Mouse (Mus musculus) ovary, postnatal 36 days (tissue): ENCODE measurements around the gene Lsamp.

Experiments
- DNase-seq: peaks from one replicate; pipeline ENCODE4 v3.0.0; 2022; ENCODE audit warnings: low spot score, mixed read lengths

Gene Lsamp

DNA sequence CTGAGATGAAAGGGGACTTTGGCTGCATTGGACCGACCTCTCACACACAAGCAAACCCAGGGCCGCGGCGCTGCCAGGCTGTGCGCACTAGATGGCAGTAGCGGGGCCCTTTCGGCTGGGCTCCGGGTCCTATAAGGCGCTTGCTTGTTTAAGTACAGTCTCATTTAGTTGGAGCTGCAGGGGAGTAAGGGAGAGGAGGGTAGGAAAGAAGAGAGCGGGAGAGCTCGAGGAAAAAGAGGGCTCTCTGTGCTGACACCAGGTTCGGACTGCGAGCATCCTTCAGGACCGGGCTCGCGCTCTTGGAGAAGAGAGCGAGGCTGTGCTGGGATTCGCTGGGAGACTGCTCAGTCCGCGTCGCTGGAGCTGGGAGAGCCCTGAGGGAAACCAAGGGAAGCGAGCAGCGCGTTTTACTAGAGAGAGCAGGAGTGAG is at the start of gene Lsamp:
Lsamp (plus strand) TSS at position 157 of the 430 bp plus-strand sequence.
- peak; percentile 62 for DNase-seq

DNA sequence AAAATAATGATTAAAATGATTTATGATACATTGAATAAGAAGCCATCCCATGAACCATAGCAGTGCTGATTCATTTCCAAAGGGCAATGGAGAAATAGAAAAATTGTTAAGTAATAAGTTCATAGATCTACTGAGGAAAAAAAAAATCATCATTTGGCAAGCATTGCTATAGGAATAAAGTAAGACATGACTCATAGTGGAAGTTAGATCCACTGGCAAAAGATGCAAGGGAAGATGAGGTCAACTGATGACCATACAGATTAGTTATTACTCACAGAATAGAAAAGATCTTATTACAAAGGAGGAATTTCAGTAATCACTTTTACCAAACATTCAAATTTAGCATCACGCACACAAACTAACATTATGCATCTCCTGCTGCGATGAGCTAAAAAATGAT is 26.5 kb upstream of the Lsamp start:
- DNase-seq: no peak

GRCm38 (mm10) chr16:39972712-39973111 is 11.4 kb upstream of the Lsamp start:
- DNase-seq: no peak

GRCm38 (mm10) chr16:39984635-39985291 is 602 bp downstream of the Lsamp start:
- DNase-seq: peak; percentile 15

- no peak for DNase-seq
These were observed 4.3 kb downstream of the Lsamp start for GRCm38 (mm10) chr16:39988466-39988865.

- no peak for DNase-seq
These were observed 10.7 kb downstream of the Lsamp start for GRCm38 (mm10) chr16:39994821-39995220.

DNA sequence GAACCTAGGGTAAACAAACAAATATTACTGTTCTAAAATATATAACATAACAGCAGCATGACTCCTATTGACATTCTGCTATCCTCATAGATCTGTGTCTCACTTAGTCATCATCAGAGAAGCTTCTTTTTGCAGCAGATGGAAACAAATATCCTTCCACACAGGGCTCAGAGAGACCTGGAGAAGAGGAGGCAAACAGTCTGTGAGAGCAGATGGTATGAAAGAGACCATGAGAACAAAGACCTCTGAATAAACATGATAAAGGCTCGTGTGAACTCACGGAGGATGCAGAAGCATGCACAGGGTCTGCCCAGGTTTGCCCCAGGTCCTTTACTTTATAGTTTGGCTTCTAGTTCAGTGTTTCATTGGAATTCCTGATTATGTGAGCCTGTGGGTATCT is 24.6 kb downstream of the Lsamp start:
- DNase-seq: no peak

GRCm38 (mm10) chr16:40011106-40011505 is 26.9 kb downstream of the Lsamp start:
- DNase-seq: no peak

GRCm38 (mm10) chr16:40022611-40023010 is 38.5 kb downstream of the Lsamp start:
- no peak for DNase-seq

DNA sequence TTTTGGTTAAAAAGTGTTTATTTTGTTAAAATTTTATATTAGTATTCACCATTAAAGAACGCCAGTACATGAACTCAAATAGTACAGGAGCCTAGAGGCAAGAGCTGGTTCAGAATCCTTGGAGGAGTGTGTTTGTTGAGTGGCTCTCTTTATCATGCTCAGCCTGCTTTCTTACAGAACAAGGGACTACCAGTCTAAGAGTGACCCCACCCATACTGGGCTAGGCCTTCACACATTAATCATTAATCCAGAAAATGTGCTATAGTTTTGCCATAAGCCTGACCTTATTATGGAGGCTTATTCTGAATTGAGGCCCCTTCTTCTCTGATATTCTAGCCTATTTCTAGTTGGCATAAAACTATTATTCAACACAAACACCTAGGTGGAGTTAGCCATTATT is 52.6 kb downstream of the Lsamp start:
- DNase-seq: no peak

DNA sequence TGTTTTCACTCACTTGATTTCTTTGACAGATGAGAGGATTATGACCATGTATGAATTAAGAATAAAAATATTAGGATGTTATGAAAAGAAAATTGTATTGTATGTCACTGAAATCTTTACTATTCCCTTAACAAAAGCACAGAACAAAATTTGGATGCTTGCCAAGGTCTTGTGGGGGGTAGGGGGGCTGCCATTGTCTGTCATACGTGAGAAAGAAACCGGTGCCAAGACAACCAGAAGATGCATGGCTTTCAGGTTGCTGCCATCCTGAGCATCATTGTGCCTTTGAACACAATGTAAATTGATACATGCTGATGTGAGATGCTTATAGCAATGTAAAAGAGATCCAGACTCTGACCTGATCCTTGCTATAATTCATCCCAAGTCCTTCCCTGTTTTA is 75.4 kb downstream of the Lsamp start:
- no peak for DNase-seq

DNA sequence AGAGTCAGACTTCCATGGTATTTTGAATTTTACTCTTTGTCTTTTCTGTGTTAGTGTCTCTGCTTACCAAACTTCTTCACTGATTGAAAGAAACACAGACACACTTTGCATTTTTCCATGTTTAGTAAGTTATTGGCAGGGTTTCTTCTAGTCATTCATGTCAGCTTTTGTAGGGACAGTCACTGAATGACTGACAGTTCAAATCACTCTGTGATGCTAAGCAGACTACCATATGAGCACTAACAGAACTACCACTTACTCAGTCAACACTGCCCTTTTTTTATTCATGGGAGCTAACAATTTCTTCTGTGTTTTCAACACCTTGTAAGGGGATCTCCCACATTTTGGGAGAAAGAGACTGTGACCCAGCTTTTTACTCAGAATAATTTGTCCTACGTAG is 75.8 kb downstream of the Lsamp start:
- no peak for DNase-seq

DNA sequence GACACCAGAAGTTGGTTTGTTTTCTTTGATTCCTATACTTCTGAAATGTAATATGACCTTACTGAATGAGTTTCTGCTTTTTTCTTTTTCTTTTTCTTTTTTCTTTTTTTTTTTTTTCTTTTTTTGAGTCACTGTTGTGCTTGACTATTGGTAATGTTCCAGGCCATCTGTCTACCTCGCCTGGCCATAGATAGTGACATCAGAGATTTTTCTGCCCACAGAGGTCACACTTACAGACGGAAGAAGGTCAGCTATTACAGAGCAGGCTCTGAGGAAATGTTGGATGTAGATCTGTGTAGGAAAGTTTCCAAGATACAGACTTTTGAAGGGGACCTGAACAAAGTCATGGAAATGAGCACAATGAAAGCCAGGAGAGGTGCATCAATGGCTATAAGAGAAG is 76.3 kb downstream of the Lsamp start:
- no peak for DNase-seq

DNA sequence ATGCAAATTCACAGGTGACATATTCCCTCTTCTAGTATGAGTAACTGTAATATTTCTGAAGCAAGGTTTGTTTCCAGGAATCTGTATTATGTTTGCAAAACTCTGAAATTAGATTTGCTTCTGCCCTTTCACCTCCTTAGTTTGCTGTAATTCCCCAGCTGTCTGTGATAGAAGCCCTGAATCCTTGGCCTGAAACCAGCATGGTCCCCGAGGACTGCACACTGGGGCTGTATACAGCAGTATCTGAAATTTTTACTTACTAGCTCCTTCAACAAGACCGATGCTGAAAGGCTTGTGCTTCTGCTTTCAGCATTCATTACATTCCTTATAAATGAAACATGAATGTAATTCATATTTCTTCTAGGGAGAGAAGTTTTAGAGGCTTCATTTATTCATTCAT is 91.4 kb downstream of the Lsamp start:
- no peak for DNase-seq

- DNase-seq: no peak
These were observed 96.1 kb downstream of the Lsamp start for GRCm38 (mm10) chr16:40080224-40080623.

DNA sequence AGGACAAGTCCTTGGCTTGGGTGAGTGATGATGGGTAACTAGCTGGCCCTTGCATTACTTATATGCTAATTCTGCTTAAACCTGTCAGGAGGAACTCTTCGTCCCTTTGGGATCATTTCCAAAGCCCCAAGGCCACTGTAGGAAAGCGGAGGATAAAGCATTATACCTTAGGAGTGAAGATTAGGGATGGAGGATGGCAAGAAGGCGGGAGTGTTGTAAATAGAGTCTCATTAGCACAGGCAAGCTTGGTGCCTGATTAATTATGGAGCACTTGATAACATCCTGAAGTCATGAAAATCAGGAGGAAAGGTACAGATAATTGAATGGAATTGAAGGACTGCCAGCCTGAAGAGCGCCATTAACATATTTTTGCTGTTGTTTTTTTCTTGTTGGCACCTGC is 120.2 kb downstream of the Lsamp start:
- DNase-seq: no peak

GRCm38 (mm10) chr16:40182918-40183317 is 198.8 kb downstream of the Lsamp start:
- DNase-seq: no peak

DNA sequence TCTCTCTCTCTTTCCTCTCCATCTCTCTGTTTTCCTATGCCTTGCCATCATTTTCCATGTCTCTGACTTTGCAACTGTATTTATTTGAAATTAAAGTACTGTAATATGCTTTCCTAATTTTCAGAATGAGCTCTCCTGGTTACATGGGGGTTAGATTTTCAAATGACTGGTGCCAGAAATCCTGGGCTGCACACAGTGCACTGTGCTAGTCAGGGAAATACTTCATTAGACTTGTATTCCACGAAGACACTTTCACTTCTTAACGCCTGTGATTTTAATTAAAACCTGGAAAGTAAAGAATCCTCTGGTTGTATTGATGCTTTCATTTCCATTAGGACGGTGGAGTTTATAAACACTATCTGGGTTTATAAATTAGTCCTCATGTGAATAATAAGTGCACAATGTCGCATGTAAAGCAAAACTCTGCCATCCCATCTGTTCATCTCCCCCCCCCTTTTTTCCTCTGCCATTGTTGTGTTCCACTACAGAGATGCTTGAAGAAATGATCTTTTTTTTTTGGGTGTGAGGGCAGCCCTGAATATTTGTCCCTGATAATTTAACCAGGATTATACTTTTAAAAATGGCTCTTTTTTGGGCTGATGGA is 203.9 kb downstream of the Lsamp start:
- no peak for DNase-seq

GRCm38 (mm10) chr16:40194401-40194800 is 210.2 kb downstream of the Lsamp start:
- peak; percentile 26 for DNase-seq

GRCm38 (mm10) chr16:40194839-40195238 is 210.7 kb downstream of the Lsamp start:
- no peak for DNase-seq

GRCm38 (mm10) chr16:40228627-40229026 is 244.5 kb downstream of the Lsamp start:
- no peak for DNase-seq

DNA sequence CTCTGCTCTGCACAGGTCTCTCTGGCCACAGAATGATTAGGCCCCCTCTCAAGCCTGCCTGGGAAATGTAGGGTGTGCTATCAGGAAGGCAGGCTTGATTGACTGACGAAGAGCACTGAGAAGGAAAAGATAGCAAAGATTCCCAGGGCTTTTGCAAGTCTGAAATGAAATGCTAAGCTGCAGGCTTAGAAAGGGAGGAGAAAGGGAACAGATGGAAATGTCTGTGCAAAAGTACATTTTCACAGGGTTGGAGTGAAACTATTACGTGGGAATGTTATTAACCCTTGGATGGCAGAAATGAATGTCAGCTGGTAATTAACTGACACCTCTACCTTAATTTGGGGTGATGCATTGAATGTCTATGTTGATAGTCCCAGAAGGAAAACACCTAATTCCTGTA is 248.9 kb downstream of the Lsamp start:
- DNase-seq: no peak

- DNase-seq: no peak
These were observed 250.2 kb downstream of the Lsamp start for GRCm38 (mm10) chr16:40234151-40234895.
